Mouse (Mus musculus): ENCODE data around the gene Idh1.
A peak's percentile ranks its signal among the peaks of the same experiment; 100 is the strongest.

DNA sequence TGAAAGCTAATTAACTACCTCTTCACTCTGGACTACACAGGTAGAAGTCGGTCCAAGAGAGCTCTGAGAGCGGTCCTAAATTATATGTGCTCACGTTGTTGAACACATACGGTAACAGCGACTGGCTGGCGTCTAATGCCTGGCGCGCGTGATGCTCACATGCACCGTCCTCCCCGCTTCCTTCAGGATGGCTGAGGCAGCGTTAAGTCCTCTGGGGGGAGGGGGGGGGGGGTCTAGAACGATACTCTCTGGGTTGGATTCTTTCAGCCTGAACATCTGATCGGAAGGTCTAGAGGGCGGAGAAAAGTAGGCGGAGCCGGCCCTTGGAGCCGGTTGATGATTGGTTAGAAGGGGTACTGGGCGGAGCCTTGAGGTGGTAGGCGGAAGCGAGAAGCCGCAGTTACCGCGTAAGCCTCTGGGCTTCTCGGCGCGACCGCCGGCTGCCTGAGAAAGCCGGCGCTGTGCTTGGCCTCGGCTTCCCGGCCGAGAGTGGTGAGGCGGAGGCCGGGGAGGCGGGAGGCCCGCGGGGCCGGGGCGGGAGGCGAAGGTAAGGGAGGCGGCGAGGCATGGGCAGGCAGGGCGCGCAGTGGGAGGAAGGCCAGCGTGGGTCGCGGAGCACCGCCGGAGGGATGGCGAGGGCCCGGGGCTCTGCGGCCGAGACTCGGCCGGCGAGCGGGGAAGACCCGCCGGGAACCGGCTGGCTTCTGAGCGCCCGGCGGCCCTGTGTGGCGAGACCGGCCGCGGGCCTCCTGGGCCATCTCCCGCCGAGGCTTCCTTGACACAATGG lies at the start of gene Idh1, which contains the start of gene Pikfyve:
- TF ChIP-seq TCF12 (IDR thresholded peaks at IDR 0.05; ENCODE audit: insufficient read depth, poor library complexity, severe bottlenecking), result no peak
- TF ChIP-seq POLR2A (IDR thresholded peaks at IDR 0.05; ENCODE audit: insufficient read length, low read depth), result peak; percentile 92
- TF ChIP-seq MAX (IDR thresholded peaks at IDR 0.05; ENCODE audit: low read depth), result no peak

Measured in myocyte (in vitro differentiated cells).